In the genomic region with DNA sequence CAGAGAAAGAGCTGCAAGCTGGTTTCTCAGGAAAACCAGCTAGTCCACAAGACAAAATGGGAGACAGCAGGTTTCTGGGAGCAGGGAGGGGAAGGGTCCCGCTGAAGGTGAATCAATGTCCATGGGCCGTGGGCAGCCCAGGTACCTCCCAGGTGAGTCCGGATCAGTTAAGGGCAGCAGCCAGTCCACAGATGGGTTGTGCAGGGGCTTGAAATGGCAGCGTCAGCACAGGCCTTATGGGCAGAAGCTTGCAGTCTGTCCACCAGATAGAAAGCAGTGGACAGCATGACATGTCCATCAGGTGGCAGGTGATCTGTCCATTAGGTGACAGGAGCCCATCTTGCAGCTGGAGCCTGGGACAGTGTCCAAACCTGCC, we compare ENCODE assay signal across 19 mouse cellular contexts. TPM values are rescaled to one million over a fixed set of nuclear protein-coding genes. Genes with fewer than 3 reads are reported as not detected.
A peak's percentile ranks its signal among the peaks of the same experiment; 100 is the strongest.
DNase-seq lines count a peak whose midpoint lies in the region; ATAC-seq and TF ChIP-seq lines count a peak whose summit lies in the region.
"Not testable (repeated sequence)": the region's sequence is repeated elsewhere in the genome, so short reads cannot be mapped to it uniquely, and the experiment has no call there.
"Had no signal": no experiment of that assay in that cellular context is flagged by ENCODE, and none has a peak within 500 bp of the region (broad histone marks: within the 10 kb centered on the region; RNA-seq: fewer than 3 reads in every experiment).

No protein-coding gene starts in this region.

- TF ChIP-seq CTCF in hindbrain, postnatal 0 days (IDR thresholded peaks at IDR 0.05; ENCODE audit: low read depth) = not testable (repeated sequence)

- not testable (repeated sequence) for H3K36me3 ChIP-seq in embryonic facial prominence, embryonic 10.5 days (replicated peaks); forebrain, embryonic 15.5 days; heart, embryonic 16.5 days (ENCODE audit: control insufficient read depth, insufficient read depth); hindbrain, postnatal 0 days (ENCODE audit: insufficient read depth, low read length); limb, embryonic 13.5 days; midbrain, embryonic 12.5 days; neural tube, embryonic 14.5 days (ENCODE audit: control insufficient read depth, insufficient read depth, low read length)

- 53% methylated on average over 4 of the region's 4 CpGs for WGBS in embryonic facial prominence, embryonic 10.5 days
- WGBS in forebrain, embryonic 15.5 days = 59% methylated on average over 4 of the region's 4 CpGs
- 55% methylated on average over 3 of the region's 4 CpGs for WGBS in heart, embryonic 16.5 days
- WGBS in hindbrain, postnatal 0 days = 33% methylated on average over 3 of the region's 4 CpGs
- 64% methylated on average over 4 of the region's 4 CpGs for WGBS in limb, embryonic 13.5 days
- WGBS in midbrain, embryonic 12.5 days = 63% methylated on average over 3 of the region's 4 CpGs
- WGBS in neural tube, embryonic 14.5 days = 38% methylated on average over 3 of the region's 4 CpGs

- peak overlapping the region; percentile 35; the same call in 1 of the 2 replicates for H3K4me2 ChIP-seq in forebrain, embryonic 15.5 days (replicated peaks)
- H3K4me2 ChIP-seq in heart, embryonic 16.5 days (ENCODE audit: low read depth, low read length) = peak overlapping the region; percentile 52
- H3K4me2 ChIP-seq in hindbrain, postnatal 0 days (ENCODE audit: low read depth, low read length) = peak overlapping the region; percentile 41; the same call in 1 of the 2 replicates
- H3K4me2 ChIP-seq in limb, embryonic 13.5 days (replicated peaks) = peak overlapping the region; percentile 51
- H3K4me2 ChIP-seq in midbrain, embryonic 12.5 days (replicated peaks) = peak overlapping the region; percentile 42
- H3K4me2 ChIP-seq in neural tube, embryonic 14.5 days (ENCODE audit: low read depth, low read length) = peak overlapping the region; percentile 35; the same call in 1 of the 2 replicates

- not testable (repeated sequence) for H3K9ac ChIP-seq in forebrain, embryonic 15.5 days (replicated peaks); heart, embryonic 16.5 days (ENCODE audit: low read length); hindbrain, postnatal 0 days (replicated peaks; ENCODE audit: low read length); limb, embryonic 13.5 days; midbrain, embryonic 12.5 days (replicated peaks); neural tube, embryonic 14.5 days (replicated peaks; ENCODE audit: low read depth, low read length)

- peak; percentile 12 for DNase-seq in cerebellum, adult 11 months
- DNase-seq in embryonic facial prominence, embryonic 10.5 days (ENCODE audit: low spot score); hindbrain, postnatal 0 days (ENCODE audit: low spot score): not testable (repeated sequence)

- H3K4me1 ChIP-seq in embryonic facial prominence, embryonic 10.5 days; forebrain, embryonic 15.5 days; heart, embryonic 16.5 days (ENCODE audit: control insufficient read depth, insufficient read depth, low read length); hindbrain, postnatal 0 days (ENCODE audit: insufficient read depth, low read length); limb, embryonic 13.5 days; midbrain, embryonic 12.5 days; neural tube, embryonic 14.5 days (ENCODE audit: control insufficient read depth, insufficient read depth, low read length): not testable (repeated sequence)

- not testable (repeated sequence) for H3K27me3 ChIP-seq in embryonic facial prominence, embryonic 10.5 days (replicated peaks; ENCODE audit: low read depth, poor library complexity, severe bottlenecking); forebrain, embryonic 15.5 days; heart, embryonic 16.5 days (ENCODE audit: control insufficient read depth, insufficient read depth, low read length); hindbrain, postnatal 0 days (ENCODE audit: insufficient read depth, low read length); limb, embryonic 13.5 days; midbrain, embryonic 12.5 days; neural tube, embryonic 14.5 days (ENCODE audit: control insufficient read depth, insufficient read depth, low read length)

- not testable (repeated sequence) for H3K9me3 ChIP-seq in embryonic facial prominence, embryonic 10.5 days; forebrain, embryonic 15.5 days; heart, embryonic 16.5 days (replicated peaks; ENCODE audit: control insufficient read depth, low read length); hindbrain, postnatal 0 days (ENCODE audit: low read length); limb, embryonic 13.5 days; midbrain, embryonic 12.5 days; neural tube, embryonic 14.5 days (ENCODE audit: control insufficient read depth, low read length)

- H3K4me3 ChIP-seq in embryonic facial prominence, embryonic 10.5 days = peak overlapping the region; percentile 37; the same call in 1 of the 2 replicates
- H3K4me3 ChIP-seq in forebrain, embryonic 15.5 days = peak overlapping the region; percentile 25
- peak overlapping the region; percentile 29; the same call in 1 of the 2 replicates for H3K4me3 ChIP-seq in heart, embryonic 16.5 days (ENCODE audit: low read length)
- not testable (repeated sequence) for H3K4me3 ChIP-seq in hindbrain, postnatal 0 days (ENCODE audit: low read length); neural tube, embryonic 14.5 days (ENCODE audit: low read depth, low read length)
- H3K4me3 ChIP-seq in limb, embryonic 13.5 days = peak overlapping the region; percentile 28
- peak overlapping the region; percentile 30; the same call in 1 of the 2 replicates for H3K4me3 ChIP-seq in midbrain, embryonic 12.5 days

- ATAC-seq in forebrain, embryonic 15.5 days (replicated peaks) = peak; percentile 4; the same call in 1 of the 2 replicates
- not testable (repeated sequence) for ATAC-seq in heart, embryonic 16.5 days (replicated peaks; ENCODE audit: extremely low read depth, insufficient read depth, low FRiP score); limb, embryonic 13.5 days (ENCODE audit: low FRiP score, low read depth); midbrain, embryonic 12.5 days (ENCODE audit: low FRiP score, low read depth)
- ATAC-seq in hindbrain, postnatal 0 days = peak; percentile 30
- peak; percentile 5 for ATAC-seq in neural tube, embryonic 14.5 days (ENCODE audit: low read depth)

- H3K27ac ChIP-seq in embryonic facial prominence, embryonic 10.5 days (replicated peaks); forebrain, embryonic 15.5 days (replicated peaks); heart, embryonic 16.5 days (ENCODE audit: low read length); hindbrain, postnatal 0 days; limb, embryonic 13.5 days; midbrain, embryonic 12.5 days (replicated peaks); neural tube, embryonic 14.5 days (ENCODE audit: low read depth, low read length): not testable (repeated sequence)

RNA-seq across cellular contexts. Expression of gene Rtl8a, which starts 0.9 kb away (rescaled TPM):
- 44.2 and 50.6 TPM in 2 replicates for polyA plus RNA-seq in embryonic facial prominence, embryonic 10.5 days (2016; fragmentation: Nextera tagmentation; extraction: Ambion mirVana)
- 152 and 162 TPM in 2 replicates for polyA plus RNA-seq in forebrain, embryonic 15.5 days (2015; fragmentation: Nextera tagmentation; extraction: Ambion mirVana)
- 99.3 and 105 TPM in 2 replicates for polyA plus RNA-seq in heart, embryonic 16.5 days (2015; fragmentation: Nextera tagmentation; extraction: Ambion mirVana)
- total RNA-seq in hindbrain, postnatal 0 days (2014; rRNA removed) = 254 and 270 TPM in 2 replicates
- polyA plus RNA-seq in hindbrain, postnatal 0 days (2015; fragmentation: Nextera tagmentation; extraction: Ambion mirVana) = 284 and 285 TPM in 2 replicates
- polyA plus RNA-seq in limb, embryonic 13.5 days (2015; fragmentation: Nextera tagmentation; extraction: Ambion mirVana) = 63.1 and 68.3 TPM in 2 replicates
- polyA plus RNA-seq in midbrain, embryonic 12.5 days (2016; fragmentation: Nextera tagmentation; extraction: Ambion mirVana) = 109 and 113 TPM in 2 replicates
- polyA plus RNA-seq in neural tube, embryonic 14.5 days (2014; fragmentation: Nextera tagmentation; extraction: Ambion mirVana) = 237 and 276 TPM in 2 replicates

RNA-seq across cellular contexts. Expression of gene Rtl8b, which starts 27.6 kb away (rescaled TPM):
- 46.4 and 47.1 TPM in 2 replicates for polyA plus RNA-seq in embryonic facial prominence, embryonic 10.5 days (2016; fragmentation: Nextera tagmentation; extraction: Ambion mirVana)
- 126 and 130 TPM in 2 replicates for polyA plus RNA-seq in forebrain, embryonic 15.5 days (2015; fragmentation: Nextera tagmentation; extraction: Ambion mirVana)
- polyA plus RNA-seq in heart, embryonic 16.5 days (2015; fragmentation: Nextera tagmentation; extraction: Ambion mirVana) = 77.3 and 84.1 TPM in 2 replicates
- 350 and 410 TPM in 2 replicates for total RNA-seq in hindbrain, postnatal 0 days (2014; rRNA removed)
- polyA plus RNA-seq in hindbrain, postnatal 0 days (2015; fragmentation: Nextera tagmentation; extraction: Ambion mirVana) = 232 and 242 TPM in 2 replicates
- polyA plus RNA-seq in limb, embryonic 13.5 days (2015; fragmentation: Nextera tagmentation; extraction: Ambion mirVana) = 59.8 and 62.5 TPM in 2 replicates
- 95.3 and 98.2 TPM in 2 replicates for polyA plus RNA-seq in midbrain, embryonic 12.5 days (2016; fragmentation: Nextera tagmentation; extraction: Ambion mirVana)
- polyA plus RNA-seq in neural tube, embryonic 14.5 days (2014; fragmentation: Nextera tagmentation; extraction: Ambion mirVana) = 179 and 190 TPM in 2 replicates

RNA-seq across cellular contexts. Expression of gene Gm14597, which starts 33.8 kb away (rescaled TPM):
- not detected in 2 replicates for polyA plus RNA-seq in embryonic facial prominence, embryonic 10.5 days (2016; fragmentation: Nextera tagmentation; extraction: Ambion mirVana)
- polyA plus RNA-seq in forebrain, embryonic 15.5 days (2015; fragmentation: Nextera tagmentation; extraction: Ambion mirVana) = not detected in 2 replicates
- polyA plus RNA-seq in heart, embryonic 16.5 days (2015; fragmentation: Nextera tagmentation; extraction: Ambion mirVana) = not detected in 2 replicates
- not detected in 2 replicates for total RNA-seq in hindbrain, postnatal 0 days (2014; rRNA removed)
- polyA plus RNA-seq in hindbrain, postnatal 0 days (2015; fragmentation: Nextera tagmentation; extraction: Ambion mirVana) = 0.64 TPM in 1 of 2 replicates, not detected in the other
- polyA plus RNA-seq in limb, embryonic 13.5 days (2015; fragmentation: Nextera tagmentation; extraction: Ambion mirVana) = not detected in 2 replicates
- polyA plus RNA-seq in midbrain, embryonic 12.5 days (2016; fragmentation: Nextera tagmentation; extraction: Ambion mirVana) = not detected in 2 replicates
- polyA plus RNA-seq in neural tube, embryonic 14.5 days (2014; fragmentation: Nextera tagmentation; extraction: Ambion mirVana) = 0.59 TPM in 1 of 2 replicates, not detected in the other
- total RNA-seq: adrenal gland, postnatal 4 days; granulocyte monocyte progenitor cell, adult 5-6 weeks; heart, postnatal 36 days; layer of hippocampus, postnatal 14 days; left cerebral cortex, postnatal 14 days; neutrophil, adult 5-6 weeks had no signal
- polyA plus RNA-seq: activated CD4-positive, CD25-positive, alpha-beta regulatory T cell, adult 4 months; intestine, postnatal 0 days; liver, embryonic 13.5 days; stomach, embryonic 14.5 days; thymus, postnatal 0 days had no signal

RNA-seq across cellular contexts. Expression of gene Rtl8c, which starts 34.8 kb away (rescaled TPM):
- 25.0 and 26.3 TPM in 2 replicates for polyA plus RNA-seq in embryonic facial prominence, embryonic 10.5 days (2016; fragmentation: Nextera tagmentation; extraction: Ambion mirVana)
- 102 and 118 TPM in 2 replicates for polyA plus RNA-seq in forebrain, embryonic 15.5 days (2015; fragmentation: Nextera tagmentation; extraction: Ambion mirVana)
- polyA plus RNA-seq in heart, embryonic 16.5 days (2015; fragmentation: Nextera tagmentation; extraction: Ambion mirVana) = 43.8 and 46.4 TPM in 2 replicates
- 32.0 and 58.2 TPM in 2 replicates for total RNA-seq in hindbrain, postnatal 0 days (2014; rRNA removed)
- polyA plus RNA-seq in hindbrain, postnatal 0 days (2015; fragmentation: Nextera tagmentation; extraction: Ambion mirVana) = 210 and 219 TPM in 2 replicates
- 52.9 and 56.7 TPM in 2 replicates for polyA plus RNA-seq in limb, embryonic 13.5 days (2015; fragmentation: Nextera tagmentation; extraction: Ambion mirVana)
- polyA plus RNA-seq in midbrain, embryonic 12.5 days (2016; fragmentation: Nextera tagmentation; extraction: Ambion mirVana) = 78.1 and 88.7 TPM in 2 replicates
- 249 and 295 TPM in 2 replicates for polyA plus RNA-seq in neural tube, embryonic 14.5 days (2014; fragmentation: Nextera tagmentation; extraction: Ambion mirVana)
